Mouse (Mus musculus): Measurements from ENCODE around the gene Iba57.

DNA sequence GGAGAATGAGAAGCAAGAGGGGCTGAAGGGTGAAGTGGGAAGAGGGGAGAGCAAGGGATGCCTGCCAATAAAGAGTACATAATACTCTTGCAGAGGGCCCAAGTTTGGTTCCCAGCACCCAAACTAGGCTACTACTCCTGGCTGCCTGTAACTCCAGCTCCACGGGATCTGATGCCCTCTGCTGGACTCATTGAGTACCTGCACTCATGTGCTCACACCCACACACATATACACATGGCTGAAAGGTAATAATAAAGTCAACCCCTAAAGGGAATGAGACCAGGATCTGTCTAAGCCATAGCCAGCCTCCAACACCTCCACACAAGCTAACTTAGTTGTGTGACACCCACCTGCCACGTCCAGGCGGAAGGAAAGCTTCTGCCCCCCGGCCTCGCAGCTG lies 57.6 kb downstream of the Iba57 start:
- no peak for TF ChIP-seq CTCF (IDR thresholded peaks at IDR 0.05; ENCODE audit: extremely low read depth, insufficient read depth, insufficient read length, insufficient replicate concordance)
- no peak for TF ChIP-seq POLR2A (IDR thresholded peaks at IDR 0.05; ENCODE audit: low read depth, low read length)

All from spleen, adult 2 months (tissue).